Mouse (Mus musculus): ENCODE measurements around the gene Crocc2.

DNA sequence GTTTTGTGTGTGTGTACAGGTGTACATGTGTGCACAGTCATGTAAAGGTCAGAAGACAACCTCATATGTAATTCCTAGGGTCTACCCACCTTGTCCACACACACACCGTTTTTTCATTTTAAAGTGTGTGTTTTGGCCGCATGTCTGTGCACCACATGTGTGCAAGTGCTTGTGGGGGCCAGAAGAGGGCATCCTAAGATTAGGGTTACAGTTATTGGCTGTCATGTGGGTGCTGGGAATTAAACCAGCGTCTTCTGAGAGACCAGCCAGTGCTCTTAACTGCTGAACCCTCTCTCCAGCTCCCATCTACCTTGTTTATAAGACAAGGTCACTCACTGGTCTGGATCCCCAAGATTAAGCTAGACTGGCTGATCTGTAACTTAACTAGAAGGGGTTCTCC lies 26.4 kb downstream of the Crocc2 start:
- TF ChIP-seq GATA1 (IDR thresholded peaks at IDR 0.05; ENCODE audit: low read depth, low read length) = no peak
- no peak for TF ChIP-seq EP300 (IDR thresholded peaks at IDR 0.05; ENCODE audit: low read depth in 1 of 2, low read length in 2 of 2)
- TF ChIP-seq ELF1 (IDR thresholded peaks at IDR 0.05; ENCODE audit: low read depth, low read length) = no peak
- no peak for TF ChIP-seq MAFK (IDR thresholded peaks at IDR 0.05; ENCODE audit: borderline replicate concordance, low read depth, low read length)
- no peak for TF ChIP-seq KAT2A (conservative IDR thresholded peaks at IDR 0.05; ENCODE audit: low read depth, low read length)
- TF ChIP-seq CTCF (IDR thresholded peaks at IDR 0.05 in 2 of 3, conservative IDR thresholded peaks at IDR 0.05 in 1 of 3; ENCODE audit: control insufficient read depth in 1 of 3, insufficient read depth in 1 of 3, low read depth in 2 of 3, low read length in 3 of 3, poor library complexity in 1 of 3, severe bottlenecking in 1 of 3) = peak in 1 of 3 experiments; percentile 26; a peak in 2 of 6 replicates
